Mouse (Mus musculus) cortical plate, adult 2 months (tissue): Measurements from ENCODE around the gene Glp2r. TPM values are rescaled to one million over a fixed set of nuclear protein-coding genes. Genes with fewer than 3 reads are reported as not detected.

Source experiments
- H3K27ac ChIP-seq: fragments of 200-500 bp; 2 replicates; pipeline ENCODE4 v1.5.1; 2012; ENCODE audit warnings: low read length, control low read depth, inconsistent platforms; ENCODE audit not compliant: insufficient read depth
- H3K4me1 ChIP-seq: fragments of 200-500 bp; 2 replicates; pipeline ENCODE4 v1.6.1; 2011; ENCODE audit warnings: low read length; ENCODE audit not compliant: control insufficient read depth, insufficient read depth
- H3K4me3 ChIP-seq: fragments of 200-500 bp; 2 replicates; pipeline ENCODE4 v1.5.1; 2011; ENCODE audit warnings: mild to moderate bottlenecking, low read length, control low read depth; ENCODE audit not compliant: insufficient read depth
- CTCF ChIP-seq: fragments of 200-500 bp; IDR thresholded peaks from 2 replicates; pipeline ENCODE4 v1.5.1; 2011; ENCODE audit warnings: mild to moderate bottlenecking, control low read depth, low read length; ENCODE audit not compliant: insufficient read depth; ENCODE audit errors: extremely low read depth
- POLR2A ChIP-seq: fragments of 200-500 bp; IDR thresholded peaks from 2 replicates; pipeline ENCODE4 v1.6.1; 2011; ENCODE audit warnings: mild to moderate bottlenecking, low read length, control low read depth; ENCODE audit not compliant: insufficient read depth; ENCODE audit errors: extremely low read depth
- polyA plus RNA-seq: library from polyadenylated mRNA; depleted of rRNA; stranded (reverse); fragments of >200 nt; gene quantifications from 2 replicates; pipeline ENCODE4 v1.2.3, GENCODE M21; 2012

Glp2r gene
- polyA plus RNA-seq, 1 experiment: 1.3 TPM

GRCm38 (mm10) chr11:67790182-67790581, 19.2 kb upstream of the Glp2r start:
- H3K27ac ChIP-seq: no peak overlapping the region
- no peak for TF ChIP-seq CTCF
- no peak for TF ChIP-seq POLR2A
- H3K4me1 ChIP-seq: peaks cover 5% of the 10 kb centered on the region; the same call in 1 of the 2 replicates
- H3K4me3 ChIP-seq: no peak overlapping the region

- TF ChIP-seq POLR2A (no peak), CTCF (no peak)
- Histone ChIP-seq H3K4me3 (no peak within 1 kb of the TSS), H3K4me1 (no peaks in the 10 kb centered on the region), H3K27ac (no peak within 1 kb of the TSS)
Observed at GRCm38 (mm10) chr11:67774379-67774778, 3.4 kb upstream of the Glp2r start, which contains the start of gene Gsg1l2. Gene Gsg1l2 (plus strand): TSS chr11:67774608.

- no peak overlapping the region for H3K4me3 ChIP-seq
- no peak overlapping the region for H3K27ac ChIP-seq
- TF ChIP-seq POLR2A (no peak), CTCF (peak; percentile 60)
- no peaks in the 10 kb centered on the region for H3K4me1 ChIP-seq
Observed at GRCm38 (mm10) chr11:67772577-67772976, 1.6 kb upstream of the Glp2r start.

- Histone ChIP-seq H3K4me1 (no peaks in the 10 kb centered on the region), H3K4me3 (no peak overlapping the region), H3K27ac (no peak overlapping the region)
- TF ChIP-seq CTCF: no peak
- no peak for TF ChIP-seq POLR2A
Observed at GRCm38 (mm10) chr11:67771691-67772090, 738 bp upstream of the Glp2r start.

- H3K4me3 ChIP-seq: no peak overlapping the region
- no peak for TF ChIP-seq POLR2A
- TF ChIP-seq CTCF: peak; percentile 21; the same call in 1 of the 2 replicates
- H3K4me1 ChIP-seq: no peaks in the 10 kb centered on the region; the same call in 1 of the 2 replicates
- no peak overlapping the region for H3K27ac ChIP-seq
Observed at GRCm38 (mm10) chr11:67757373-67758167, 13.4 kb downstream of the Glp2r start.

- Histone ChIP-seq H3K27ac (peak overlapping the region; percentile 10; the same call in 1 of the 2 replicates), H3K4me3 (no peak overlapping the region), H3K4me1 (no peaks in the 10 kb centered on the region; the same call in 1 of the 2 replicates)
- TF ChIP-seq POLR2A (no peak), CTCF (no peak)
Observed at GRCm38 (mm10) chr11:67756287-67756686, 14.7 kb downstream of the Glp2r start.

- Histone ChIP-seq H3K4me1 (no peaks in the 10 kb centered on the region), H3K4me3 (no peak overlapping the region), H3K27ac (no peak overlapping the region)
- no peak for TF ChIP-seq POLR2A
- TF ChIP-seq CTCF: peak; percentile 30; the same call in 1 of the 2 replicates
Observed at GRCm38 (mm10) chr11:67741569-67741968, 29.4 kb downstream of the Glp2r start.

GRCm38 (mm10) chr11:67738846-67739490, 32.0 kb downstream of the Glp2r start:
- TF ChIP-seq CTCF (no peak), POLR2A (no peak)
- Histone ChIP-seq H3K4me1 (peaks cover 2% of the 10 kb centered on the region; the same call in 1 of the 2 replicates), H3K4me3 (no peak overlapping the region), H3K27ac (no peak overlapping the region)

- Histone ChIP-seq H3K4me3 (no peak overlapping the region), H3K4me1 (peaks cover 2% of the 10 kb centered on the region; the same call in 1 of the 2 replicates), H3K27ac (no peak overlapping the region)
- TF ChIP-seq CTCF: no peak
- no peak for TF ChIP-seq POLR2A
Observed at GRCm38 (mm10) chr11:67738345-67738744, 32.6 kb downstream of the Glp2r start.
